In the genomic region with DNA sequence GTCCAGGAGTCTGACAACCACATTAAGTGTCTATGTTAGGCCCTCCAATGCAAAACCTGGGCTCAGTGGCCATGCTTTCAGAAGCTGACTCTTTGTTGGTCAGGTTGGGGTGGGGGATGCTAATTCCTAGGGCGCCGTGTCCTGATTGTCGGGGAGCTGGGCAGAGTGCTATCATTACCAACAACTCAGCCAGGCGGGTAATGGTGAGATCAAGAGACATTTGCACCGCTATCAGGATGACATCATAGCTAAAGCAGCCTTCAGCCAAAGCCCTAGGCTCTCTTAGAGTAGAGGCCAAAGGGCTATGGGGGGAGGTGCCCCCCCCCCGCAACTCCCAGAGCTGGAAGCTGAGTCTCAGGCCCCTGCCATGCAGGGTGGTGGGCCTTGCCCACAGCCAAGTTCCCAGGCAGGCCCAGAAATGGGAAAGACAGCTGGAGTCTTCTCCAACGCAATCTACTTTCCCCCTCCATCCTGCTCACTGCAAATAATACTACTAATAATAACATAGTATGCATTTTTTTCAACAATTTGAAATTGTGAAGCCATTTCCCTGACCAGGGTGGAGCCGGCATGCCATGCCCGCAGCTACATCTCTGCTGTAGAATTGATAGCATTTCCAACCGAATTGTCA, we compare ENCODE assay signal across 10 mouse cellular contexts. TPM values are rescaled to one million over a fixed set of nuclear protein-coding genes. Genes with fewer than 3 reads are reported as not detected.
DNase-seq lines count a peak whose midpoint lies in the region; ATAC-seq lines count a peak whose summit lies in the region.
"Had no signal": no experiment of that assay in that cellular context is flagged by ENCODE, and none has a peak within 500 bp of the region (broad histone marks: within the 10 kb centered on the region; RNA-seq: fewer than 3 reads in every experiment).

No protein-coding gene starts in this region.

- no peak overlapping the region for H3K27ac ChIP-seq in liver, embryonic 11.5 days (ENCODE audit: low read depth, low read length)
- H3K27ac ChIP-seq in forebrain, embryonic 14.5 days (ENCODE audit: low read depth, low read length): peak overlapping the region; percentile 93; the same call in 1 of the 2 replicates
- H3K27ac ChIP-seq in limb, embryonic 13.5 days: no peak overlapping the region
- H3K27ac ChIP-seq in stomach, embryonic 14.5 days (ENCODE audit: low read length): no peak overlapping the region
- H3K27ac ChIP-seq: liver, embryonic 15.5 days had no signal

- H3K4me3 ChIP-seq in liver, embryonic 11.5 days (ENCODE audit: low read depth, low read length): no peak overlapping the region
- H3K4me3 ChIP-seq in forebrain, embryonic 14.5 days (ENCODE audit: low read depth, low read length): peak overlapping the region; percentile 55
- peak overlapping the region; percentile 59 for H3K4me3 ChIP-seq in limb, embryonic 13.5 days
- H3K4me3 ChIP-seq in stomach, embryonic 14.5 days (ENCODE audit: low read depth, low read length): peak overlapping the region; percentile 49

- no peak for DNase-seq in liver, embryonic 11.5 days (ENCODE audit: low spot score)
- DNase-seq in liver: no peak
- peak; percentile 49 for DNase-seq in forebrain, embryonic 14.5 days (ENCODE audit: low spot score)
- no peak for DNase-seq in adrenal gland, adult 18-20 months (ENCODE audit: low spot score in 2 of 2)
- no peak for DNase-seq in testis, postnatal 10 days (ENCODE audit: low spot score)
- DNase-seq in right cerebral cortex, postnatal 25 days: no peak
- DNase-seq: gastrocnemius, postnatal 25 days had no signal

- H3K9ac ChIP-seq in liver, embryonic 11.5 days (ENCODE audit: low read depth, low read length): no peak overlapping the region
- peak overlapping the region; percentile 77 for H3K9ac ChIP-seq in forebrain, embryonic 14.5 days (ENCODE audit: low read length)
- H3K9ac ChIP-seq in limb, embryonic 13.5 days: no peak overlapping the region
- peak overlapping the region; percentile 30; the same call in 1 of the 2 replicates for H3K9ac ChIP-seq in stomach, embryonic 14.5 days (replicated peaks; ENCODE audit: low read depth, low read length)
- H3K9ac ChIP-seq: liver, embryonic 15.5 days had no signal

- peak overlapping the region; percentile 65; the same call in 1 of the 2 replicates for H3K4me2 ChIP-seq in liver, embryonic 11.5 days
- H3K4me2 ChIP-seq in forebrain, embryonic 14.5 days (ENCODE audit: low read length): peak overlapping the region; percentile 74
- H3K4me2 ChIP-seq in limb, embryonic 13.5 days (replicated peaks): peak overlapping the region; percentile 97
- peak overlapping the region; percentile 80 for H3K4me2 ChIP-seq in stomach, embryonic 14.5 days (replicated peaks; ENCODE audit: low read depth, low read length)

- H3K27me3 ChIP-seq in liver, embryonic 11.5 days (replicated peaks; ENCODE audit: control insufficient read depth, insufficient read depth, low read length): peaks cover 69% of the 10 kb centered on the region
- no peaks in the 10 kb centered on the region for H3K27me3 ChIP-seq in forebrain, embryonic 14.5 days (replicated peaks; ENCODE audit: control insufficient read depth, insufficient read depth, low read length)
- H3K27me3 ChIP-seq in limb, embryonic 13.5 days: peaks cover 82% of the 10 kb centered on the region
- H3K27me3 ChIP-seq in stomach, embryonic 14.5 days (ENCODE audit: control insufficient read depth, insufficient read depth, low read length): peaks cover 15% of the 10 kb centered on the region

- H3K36me3 ChIP-seq in liver, embryonic 11.5 days (ENCODE audit: control insufficient read depth, insufficient read depth, low read length): no peaks in the 10 kb centered on the region
- no peaks in the 10 kb centered on the region for H3K36me3 ChIP-seq in forebrain, embryonic 14.5 days (ENCODE audit: control insufficient read depth, insufficient read depth, low read length)
- no peaks in the 10 kb centered on the region for H3K36me3 ChIP-seq in limb, embryonic 13.5 days
- H3K36me3 ChIP-seq in stomach, embryonic 14.5 days (ENCODE audit: control insufficient read depth, insufficient read depth, low read length): no peaks in the 10 kb centered on the region
- H3K36me3 ChIP-seq: liver, embryonic 15.5 days had no signal

- H3K9me3 ChIP-seq in liver, embryonic 11.5 days (ENCODE audit: control insufficient read depth, low read length): no peaks in the 10 kb centered on the region
- H3K9me3 ChIP-seq in forebrain, embryonic 14.5 days (replicated peaks; ENCODE audit: control insufficient read depth, low read length): no peaks in the 10 kb centered on the region
- no peaks in the 10 kb centered on the region for H3K9me3 ChIP-seq in limb, embryonic 13.5 days
- no peaks in the 10 kb centered on the region for H3K9me3 ChIP-seq in stomach, embryonic 14.5 days (ENCODE audit: control insufficient read depth, low read depth, low read length)
- H3K9me3 ChIP-seq: liver, embryonic 15.5 days had no signal

- 5% methylated on average over 10 of the region's 10 CpGs for WGBS in liver, embryonic 11.5 days
- WGBS in forebrain, embryonic 14.5 days: 1% methylated on average over 10 of the region's 10 CpGs
- 9% methylated on average over 10 of the region's 10 CpGs for WGBS in limb, embryonic 13.5 days
- WGBS in stomach, embryonic 14.5 days: 8% methylated on average over 10 of the region's 10 CpGs

- no peaks in the 10 kb centered on the region for H3K4me1 ChIP-seq in liver, embryonic 11.5 days (replicated peaks; ENCODE audit: control insufficient read depth, insufficient read depth, low read length)
- peaks cover 35% of the 10 kb centered on the region for H3K4me1 ChIP-seq in forebrain, embryonic 14.5 days (ENCODE audit: control insufficient read depth, insufficient read depth, low read length)
- H3K4me1 ChIP-seq in limb, embryonic 13.5 days: peaks cover 29% of the 10 kb centered on the region
- peaks cover 11% of the 10 kb centered on the region; the same call in 1 of the 2 replicates for H3K4me1 ChIP-seq in stomach, embryonic 14.5 days (ENCODE audit: control insufficient read depth, insufficient read depth, low read length)
- H3K4me1 ChIP-seq: liver, embryonic 15.5 days had no signal

- no peak for ATAC-seq in liver, embryonic 11.5 days (replicated peaks; ENCODE audit: low FRiP score)
- ATAC-seq in forebrain, embryonic 14.5 days: no peak
- no peak for ATAC-seq in limb, embryonic 13.5 days (ENCODE audit: low FRiP score, low read depth)
- ATAC-seq in stomach, embryonic 14.5 days (ENCODE audit: insufficient number of reproducible peaks, insufficient read depth, low FRiP score, low read depth): no peak

RNA-seq across cellular contexts. Expression of a gene that starts 5.0 kb away (rescaled TPM):
- polyA plus RNA-seq in liver, embryonic 11.5 days (2014; fragmentation: Nextera tagmentation; extraction: Ambion mirVana): 0.66 and 0.86 TPM in 2 replicates
- 21.8 and 26.2 TPM in 2 replicates for polyA plus RNA-seq in forebrain, embryonic 14.5 days (2014; fragmentation: Nextera tagmentation; extraction: Ambion mirVana)
- 5.7 and 6.6 TPM in 2 replicates for polyA plus RNA-seq in limb, embryonic 13.5 days (2015; fragmentation: Nextera tagmentation; extraction: Ambion mirVana)
- polyA plus RNA-seq in stomach, embryonic 14.5 days (2014; fragmentation: Nextera tagmentation; extraction: Ambion mirVana): 21.9 and 24.5 TPM in 2 replicates
- 1 to 10 TPM; 3.9 to 4.8 TPM for total RNA-seq in adrenal gland, adult 18-20 months (2021)

Comparison
In these comparisons a context has a peak if more than half of its experiments do, and no peak if none do; other contexts are left out.
1. H3K9ac ChIP-seq: peak in forebrain, embryonic 14.5 days (single experiment) and stomach, embryonic 14.5 days (single experiment); none in liver, embryonic 11.5 days (single experiment) and limb, embryonic 13.5 days (single experiment).
2. Peak in every context shown above with its lines, with median percentiles within 50 percentile points of each other: H3K4me2 ChIP-seq.